Mouse (Mus musculus) C2C12 (cell line): ENCODE measurements around the gene Rcl1. TPM values are rescaled to one million over a fixed set of nuclear protein-coding genes. Genes with fewer than 3 reads are reported as not detected.

Source experiments
- H3K27me3 ChIP-seq: one replicate; pipeline ENCODE4 v1.6.1; 2011; ENCODE audit not compliant: control insufficient read depth, insufficient read depth, insufficient read length
- H3K36me3 ChIP-seq: one replicate; pipeline ENCODE4 v1.6.1; 2011; ENCODE audit not compliant: control insufficient read depth, insufficient read depth
- H3K4me3 ChIP-seq: one replicate; pipeline ENCODE4 v1.5.1; 2011; ENCODE audit warnings: mild to moderate bottlenecking, control low read depth; ENCODE audit not compliant: poor library complexity, insufficient read depth, severe bottlenecking
- H3K79me2 ChIP-seq: one replicate; pipeline ENCODE4 v1.6.1; 2011; ENCODE audit not compliant: control insufficient read depth, insufficient read depth
- H3K79me3 ChIP-seq: one replicate; pipeline ENCODE4 v1.6.1; 2011; ENCODE audit warnings: low read depth, control low read depth
- H3ac ChIP-seq: one replicate; pipeline ENCODE3; 2011; ENCODE audit warnings: low read depth; ENCODE audit not compliant: control insufficient read depth, insufficient read length
- CEBPB ChIP-seq: IDR thresholded peaks from one replicate; pipeline ENCODE4 v1.6.1; 2011; ENCODE audit warnings: low read depth, mild to moderate bottlenecking, control low read depth, moderate library complexity
- CTCF ChIP-seq: IDR thresholded peaks from one replicate; pipeline ENCODE4 v1.5.1; 2011; ENCODE audit not compliant: control insufficient read depth, insufficient read depth, insufficient read length
- FOSL1 ChIP-seq: IDR thresholded peaks from one replicate; pipeline ENCODE4 v1.8.0; 2011; ENCODE audit warnings: mild to moderate bottlenecking, low read length; ENCODE audit not compliant: poor library complexity, insufficient read depth, severe bottlenecking
- MAX ChIP-seq: IDR thresholded peaks from one replicate; pipeline ENCODE4 v1.6.1; 2011; ENCODE audit warnings: mild to moderate bottlenecking, control low read depth
- MYOD1 ChIP-seq: IDR thresholded peaks from one replicate; pipeline ENCODE4 v1.6.1; 2011; ENCODE audit warnings: low read depth; ENCODE audit not compliant: control insufficient read depth, insufficient read length
- MYOG ChIP-seq: IDR thresholded peaks from one replicate; pipeline ENCODE4 v1.6.1; 2011; ENCODE audit not compliant: control insufficient read depth, insufficient read length; ENCODE audit errors: extremely low read depth
- USF1 ChIP-seq: IDR thresholded peaks from one replicate; pipeline ENCODE4 v1.6.1; 2011; ENCODE audit warnings: low read depth, mild to moderate bottlenecking, control low read depth, moderate library complexity
- polyA plus RNA-seq: library from polyadenylated mRNA; unstranded; fragments of >200 nt; fragmentation: generic; extraction: Trizol; gene quantifications from one replicate; pipeline ENCODE4 v1.2.1, GENCODE M21; 2012; ENCODE audit warnings: missing spikeins

Rcl1 gene
- polyA plus RNA-seq, 1 experiment = 45.4 TPM

- no peaks in the 10 kb centered on the region for H3K36me3 ChIP-seq
- H3K4me3 ChIP-seq = no peak overlapping the region
- H3ac ChIP-seq = no peak overlapping the region
- no peak for TF ChIP-seq MAX
- no peak for TF ChIP-seq MYOD1
- no peak for TF ChIP-seq MYOG
- TF ChIP-seq CEBPB = no peak
- TF ChIP-seq CTCF = no peak
- no peak for TF ChIP-seq USF1
- no peak for TF ChIP-seq FOSL1
- no peaks in the 10 kb centered on the region for H3K79me2 ChIP-seq
- no peaks in the 10 kb centered on the region for H3K79me3 ChIP-seq
- H3K27me3 ChIP-seq = no peaks in the 10 kb centered on the region
These were observed 40.9 kb upstream of the Rcl1 start for GRCm38 (mm10) chr19:29060299-29060698.

- TF ChIP-seq MAX = no peak
- no peak for TF ChIP-seq MYOD1
- no peak for TF ChIP-seq CTCF
- TF ChIP-seq MYOG = no peak
- no peak for TF ChIP-seq USF1
- TF ChIP-seq FOSL1 = no peak
- TF ChIP-seq CEBPB = no peak
- H3K36me3 ChIP-seq = no peaks in the 10 kb centered on the region
- H3K79me3 ChIP-seq = no peaks in the 10 kb centered on the region
- no peaks in the 10 kb centered on the region for H3K79me2 ChIP-seq
- H3K27me3 ChIP-seq = no peaks in the 10 kb centered on the region
- no peak overlapping the region for H3K4me3 ChIP-seq
- H3ac ChIP-seq = no peak overlapping the region
These were observed 38.2 kb upstream of the Rcl1 start for GRCm38 (mm10) chr19:29063009-29063408.

GRCm38 (mm10) chr19:29063577-29064363, 37.4 kb upstream of the Rcl1 start:
- H3K36me3 ChIP-seq = no peaks in the 10 kb centered on the region
- H3K79me3 ChIP-seq = no peaks in the 10 kb centered on the region
- TF ChIP-seq FOSL1 (no peak), MYOD1 (no peak), USF1 (peak; percentile 100), CTCF (peak; percentile 83), MAX (no peak), CEBPB (no peak), MYOG (no peak)

GRCm38 (mm10) chr19:29064451-29065102, 36.6 kb upstream of the Rcl1 start:
- no peaks in the 10 kb centered on the region for H3K36me3 ChIP-seq
- H3K27me3 ChIP-seq = no peaks in the 10 kb centered on the region
- H3ac ChIP-seq = no peak overlapping the region
- no peaks in the 10 kb centered on the region for H3K79me2 ChIP-seq
- TF ChIP-seq CEBPB = no peak
- no peak for TF ChIP-seq MYOD1
- TF ChIP-seq FOSL1 = no peak
- TF ChIP-seq USF1 = no peak
- no peak for TF ChIP-seq CTCF
- TF ChIP-seq MYOG = no peak
- H3K4me3 ChIP-seq = no peak overlapping the region
- H3K79me3 ChIP-seq = no peaks in the 10 kb centered on the region

More at GRCm38 (mm10) chr19:29063577-29064363, 37.4 kb upstream of the Rcl1 start:
- Histone ChIP-seq H3ac (no peak overlapping the region), H3K27me3 (no peaks in the 10 kb centered on the region), H3K4me3 (no peak overlapping the region), H3K79me2 (no peaks in the 10 kb centered on the region)

- TF ChIP-seq MYOD1 (no peak), USF1 (no peak), MAX (no peak), CEBPB (no peak)
- Histone ChIP-seq H3K79me3 (no peaks in the 10 kb centered on the region), H3K36me3 (no peaks in the 10 kb centered on the region), H3K4me3 (no peak overlapping the region), H3K27me3 (no peaks in the 10 kb centered on the region), H3ac (no peak overlapping the region), H3K79me2 (no peaks in the 10 kb centered on the region)
These were observed 34.1 kb upstream of the Rcl1 start for GRCm38 (mm10) chr19:29066981-29067471.
